Mouse (Mus musculus): ENCODE data around the gene Kiss1r.

The Kiss1r gene

DNA sequence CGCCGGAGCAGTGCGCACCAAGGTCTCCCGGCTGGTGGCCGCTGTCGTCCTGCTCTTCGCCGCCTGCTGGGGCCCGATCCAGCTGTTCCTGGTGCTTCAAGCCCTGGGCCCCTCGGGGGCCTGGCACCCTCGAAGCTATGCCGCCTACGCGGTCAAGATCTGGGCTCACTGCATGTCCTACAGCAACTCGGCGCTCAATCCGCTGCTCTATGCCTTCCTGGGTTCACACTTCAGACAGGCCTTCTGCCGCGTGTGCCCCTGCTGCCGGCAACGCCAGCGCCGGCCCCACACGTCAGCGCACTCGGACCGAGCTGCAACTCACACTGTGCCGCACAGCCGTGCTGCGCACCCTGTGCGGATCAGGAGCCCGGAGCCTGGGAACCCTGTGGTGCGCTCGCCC, 4.8 kb downstream of the Kiss1r start:
- DNase-seq (ENCODE audit: low read depth in 2 of 2, low spot score in 2 of 2): no peak

DNA sequence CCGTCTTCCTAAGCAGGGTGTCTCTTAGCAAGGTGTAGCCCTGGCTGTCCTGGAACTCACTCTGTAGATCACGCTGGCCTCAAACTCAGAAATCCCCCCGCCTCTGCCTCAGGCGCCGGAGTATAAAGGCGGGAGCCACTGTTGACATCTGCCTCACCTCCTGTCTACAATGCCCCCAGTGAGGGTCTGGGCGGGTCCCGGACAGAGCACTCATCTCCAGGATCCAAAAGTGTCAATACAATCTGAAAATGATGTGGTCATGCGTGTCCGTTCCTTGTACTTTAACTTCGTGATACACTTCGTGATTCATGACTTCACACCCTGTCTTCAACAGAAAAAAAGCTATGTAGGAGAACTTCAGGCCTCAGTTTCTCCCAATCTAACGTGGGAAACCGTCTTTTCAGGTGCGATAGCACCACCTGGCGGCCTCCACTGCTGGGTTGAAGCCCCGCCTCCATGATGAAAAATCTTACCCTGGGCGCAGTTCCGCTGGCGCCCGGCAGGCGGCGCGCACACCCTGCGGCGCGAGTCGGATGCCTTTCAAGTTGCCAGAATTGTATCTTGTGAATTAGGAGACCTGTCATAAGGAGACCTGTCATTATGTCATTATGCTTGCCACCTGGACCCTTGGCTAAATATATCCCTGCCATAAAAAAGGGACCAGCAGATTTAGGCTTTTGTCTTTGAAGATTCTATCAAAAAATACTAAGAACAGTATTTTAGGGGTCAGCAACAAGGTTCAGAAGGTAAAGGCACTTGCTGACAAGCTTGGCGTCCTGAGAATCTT, 8.4 kb downstream of the Kiss1r start:
- peak; percentile 95 for DNase-seq (ENCODE audit: low read depth in 2 of 2, low spot score in 2 of 2)

- DNase-seq (ENCODE audit: low read depth in 2 of 2, low spot score in 2 of 2): peak in 1 of 2 experiments; percentile 31
Measured at GRCm38 (mm10) chr10:79925785-79926490, 9.2 kb downstream of the Kiss1r start.

GRCm38 (mm10) chr10:79926491-79927323, 9.9 kb downstream of the Kiss1r start, which contains the start of gene Arid3a:
Gene Arid3a, plus strand, starts transcription at chr10:79927043.
- DNase-seq (ENCODE audit: low read depth in 2 of 2, low spot score in 2 of 2): peak; percentile 78 to 87

DNA sequence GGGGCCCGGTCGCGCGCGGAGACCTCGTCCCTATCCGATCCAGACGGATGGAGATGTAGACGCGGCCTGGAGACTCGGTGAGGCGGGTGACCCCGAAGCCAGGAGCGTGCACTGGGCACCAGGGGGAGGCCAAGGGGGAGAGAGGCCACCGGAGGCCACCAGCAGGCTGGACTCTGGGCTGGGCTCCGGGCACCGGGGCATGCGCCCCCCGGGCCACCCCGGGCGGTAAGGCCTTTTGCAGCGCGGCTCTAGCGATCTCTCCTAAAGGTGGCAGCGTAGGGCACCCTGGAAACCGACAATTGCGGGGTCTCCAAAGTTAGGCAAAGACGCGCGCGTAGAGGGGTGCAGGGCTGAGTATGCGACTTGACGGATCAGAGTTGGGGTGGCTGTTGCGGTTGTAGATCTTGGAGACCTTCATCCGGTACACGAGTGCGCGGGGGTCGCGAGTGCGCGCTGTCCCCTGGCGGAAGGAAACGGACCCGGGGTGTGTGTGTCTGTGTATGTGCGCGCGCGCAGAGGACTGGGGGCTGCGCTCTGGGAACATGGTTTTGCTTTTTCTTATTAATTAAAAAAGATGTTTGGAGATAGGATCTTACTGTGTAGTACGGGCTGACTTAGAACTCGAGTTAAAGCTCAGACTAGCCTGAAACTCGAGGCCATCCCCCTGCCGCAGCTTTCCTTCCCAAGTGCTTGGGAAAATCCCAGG, 10.7 kb downstream of the Kiss1r start:
- peak in 1 of 2 experiments; percentile 55 for DNase-seq (ENCODE audit: low read depth in 2 of 2, low spot score in 2 of 2)

DNA sequence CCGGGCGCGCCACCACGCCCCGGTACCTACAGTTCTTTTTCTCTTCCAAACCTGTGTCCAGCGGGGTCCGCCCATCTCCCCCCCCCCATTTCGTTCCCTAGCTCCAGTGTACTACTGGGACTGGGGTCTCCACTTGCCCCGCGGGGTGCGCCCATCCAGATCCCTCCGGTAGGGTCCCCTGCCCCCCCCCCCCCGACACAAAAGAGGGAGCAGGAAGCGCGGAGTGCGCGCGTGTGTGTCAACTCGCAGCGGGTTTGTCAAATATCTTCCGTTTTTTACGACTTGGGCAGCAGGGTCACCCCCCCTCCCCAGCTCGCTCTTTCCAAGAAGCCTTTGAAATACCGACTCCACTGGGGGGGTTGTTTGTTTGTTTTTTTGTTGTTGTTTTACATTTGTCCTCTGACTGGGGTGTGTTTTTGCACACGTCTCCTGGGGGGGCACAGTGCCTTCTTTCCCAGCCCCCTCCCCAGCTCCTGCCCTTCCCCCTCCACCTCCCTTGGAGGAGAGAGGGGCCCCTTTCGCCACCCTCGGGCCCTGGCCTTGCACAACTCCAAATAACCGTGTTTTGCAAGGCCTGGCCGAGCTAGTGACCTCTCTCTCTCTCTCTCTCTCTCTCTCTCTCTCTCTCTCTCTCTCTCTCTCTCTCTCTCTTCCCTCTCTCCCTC, 11.4 kb downstream of the Kiss1r start:
- DNase-seq (ENCODE audit: low read depth in 2 of 2, low spot score in 2 of 2): no peak

DNA sequence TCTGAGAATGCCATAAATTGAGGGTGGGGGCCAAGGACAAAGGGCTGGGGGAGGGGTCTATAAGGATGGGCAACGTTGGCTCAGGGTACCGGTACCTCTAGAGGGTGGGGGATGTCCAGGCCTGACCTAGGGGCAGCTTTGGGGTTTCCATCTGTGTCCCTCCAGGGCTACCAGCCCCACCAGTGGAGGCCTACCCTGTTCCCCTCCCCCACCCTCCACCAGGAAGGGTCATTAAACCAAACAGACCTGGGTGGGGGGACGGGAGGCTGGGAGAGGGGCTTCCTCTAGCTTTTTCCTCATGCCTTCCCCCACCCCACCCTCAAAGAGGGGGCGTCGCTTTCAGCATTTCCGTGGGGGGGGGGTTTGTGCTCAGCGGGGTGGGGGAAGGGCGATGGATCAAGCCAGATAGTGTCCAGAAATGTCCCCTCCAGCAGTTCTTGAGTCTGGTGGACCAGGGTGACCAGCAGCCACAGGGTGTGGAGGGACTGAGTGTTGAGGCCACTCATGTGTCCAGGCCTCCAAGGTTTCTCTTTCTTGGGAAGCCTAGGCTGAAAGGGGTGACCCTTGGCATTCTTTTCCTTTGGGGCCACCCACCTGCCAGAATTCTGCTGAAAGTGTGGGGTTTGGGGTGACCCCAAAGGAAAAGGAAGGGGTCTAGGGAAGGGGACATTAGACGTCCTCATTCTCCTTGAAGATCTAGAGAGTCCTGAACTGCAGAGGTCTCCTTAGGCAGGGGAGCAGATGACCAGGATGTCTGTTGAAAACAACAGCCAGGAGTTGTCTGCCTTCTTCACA, 12.3 kb downstream of the Kiss1r start:
- no peak for DNase-seq (ENCODE audit: low read depth in 2 of 2, low spot score in 2 of 2)

GRCm38 (mm10) chr10:79929967-79930825, 13.4 kb downstream of the Kiss1r start:
- no peak for DNase-seq (ENCODE audit: low read depth in 2 of 2, low spot score in 2 of 2)

GRCm38 (mm10) chr10:79930826-79931186, 14.0 kb downstream of the Kiss1r start:
- no peak for DNase-seq (ENCODE audit: low read depth in 2 of 2, low spot score in 2 of 2)

DNA sequence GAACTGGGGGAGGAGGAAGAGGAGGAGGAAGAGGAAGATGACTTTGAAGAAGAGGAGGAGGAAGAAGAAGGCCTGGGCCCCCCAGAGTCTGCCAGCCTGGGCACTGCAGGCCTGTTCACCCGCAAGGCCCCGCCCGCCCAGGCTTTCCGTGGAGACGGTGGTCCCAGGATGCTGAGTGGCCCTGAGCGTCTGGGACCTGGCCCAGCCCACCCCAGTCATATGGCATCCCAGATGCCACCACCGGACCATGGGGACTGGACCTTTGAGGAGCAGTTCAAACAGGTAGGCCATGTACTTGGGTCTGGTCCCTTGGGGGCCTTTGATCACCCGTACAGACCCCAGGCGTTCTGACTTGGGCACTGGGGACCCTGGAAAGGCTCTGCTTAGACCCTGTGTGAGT, 15.0 kb downstream of the Kiss1r start:
- no peak for DNase-seq (ENCODE audit: low read depth in 2 of 2, low spot score in 2 of 2)

DNA sequence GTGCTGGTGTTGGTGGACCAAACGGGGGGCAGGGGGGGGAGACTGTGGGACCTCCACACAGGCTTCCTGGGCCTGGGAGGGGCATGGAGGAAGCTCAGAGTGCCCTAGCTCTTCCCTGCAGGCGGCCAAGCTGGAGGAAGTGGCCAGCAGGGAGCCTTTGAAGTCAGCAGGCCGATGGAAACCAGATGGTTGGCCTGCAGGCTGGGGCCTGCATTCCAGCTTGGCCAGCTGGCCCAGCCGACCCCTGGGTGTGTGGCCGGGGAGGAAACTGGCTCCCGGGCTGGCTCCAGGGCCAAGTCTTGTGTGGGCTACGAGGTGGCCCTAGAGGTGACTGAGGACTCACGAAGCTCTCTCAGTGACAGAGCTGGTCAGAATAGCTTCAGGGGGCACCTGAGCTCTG, 16.0 kb downstream of the Kiss1r start:
- no peak for DNase-seq (ENCODE audit: low read depth in 2 of 2, low spot score in 2 of 2)

GRCm38 (mm10) chr10:79933145-79933679, 16.4 kb downstream of the Kiss1r start:
- DNase-seq (ENCODE audit: low read depth in 2 of 2, low spot score in 2 of 2): no peak

DNA sequence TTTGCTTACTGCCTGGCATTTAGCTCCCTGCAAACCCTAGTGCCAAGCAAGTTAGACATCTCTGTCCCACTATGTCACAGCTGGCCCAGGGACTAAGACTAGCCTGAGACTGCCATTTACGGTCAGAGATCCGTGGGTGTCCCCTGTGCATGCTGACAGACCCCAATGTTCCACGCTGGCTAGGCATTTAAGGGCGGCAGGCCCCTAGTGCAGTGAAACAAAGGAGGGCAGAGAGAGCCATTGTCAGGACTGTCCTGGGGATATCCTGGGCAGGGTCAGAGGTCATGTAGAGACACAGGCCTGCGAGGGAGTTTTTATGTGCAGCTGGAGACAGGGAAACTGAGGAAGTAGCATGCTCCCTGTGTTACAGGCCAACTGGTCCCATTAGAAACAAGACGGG, 17.1 kb downstream of the Kiss1r start:
- no peak for DNase-seq (ENCODE audit: low read depth in 2 of 2, low spot score in 2 of 2)

DNA sequence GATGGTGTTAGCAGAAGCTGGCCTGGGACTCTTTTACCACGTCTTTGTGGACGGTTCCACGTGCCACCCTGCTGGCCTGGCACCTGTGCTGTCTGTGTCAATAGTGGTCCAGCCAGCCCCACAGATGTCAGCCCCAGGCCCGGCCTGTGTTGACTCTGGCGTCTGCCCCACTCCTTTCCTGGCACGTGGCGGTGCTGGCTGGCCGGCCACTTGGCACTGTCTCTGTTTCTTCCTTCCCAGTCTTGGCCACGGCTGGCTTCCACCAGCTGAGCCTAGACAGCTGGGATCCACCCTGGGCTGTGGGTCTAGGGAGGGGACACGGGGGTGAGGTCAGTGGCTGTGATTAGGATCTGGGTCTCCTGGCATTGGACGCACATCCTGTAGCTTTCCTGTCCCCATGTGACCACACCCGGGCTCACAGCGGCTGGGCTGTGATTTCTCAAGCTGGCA, 17.5 kb downstream of the Kiss1r start:
- DNase-seq (ENCODE audit: low read depth in 2 of 2, low spot score in 2 of 2): no peak

GRCm38 (mm10) chr10:79934794-79935569, 18.2 kb downstream of the Kiss1r start:
- DNase-seq (ENCODE audit: low read depth in 2 of 2, low spot score in 2 of 2): no peak

GRCm38 (mm10) chr10:79936284-79936910, 19.6 kb downstream of the Kiss1r start:
- DNase-seq (ENCODE audit: low read depth in 2 of 2, low spot score in 2 of 2): no peak

GRCm38 (mm10) chr10:79936911-79937441, 20.2 kb downstream of the Kiss1r start:
- DNase-seq (ENCODE audit: low read depth in 2 of 2, low spot score in 2 of 2): peak; percentile 80 to 84

Measured in CD8-positive naive resting alpha-beta T cell, adult 2 months (primary cell).